Mouse (Mus musculus): ENCODE results near the gene Chd3. TPM values are rescaled to one million over a fixed set of nuclear protein-coding genes. Genes with fewer than 3 reads are reported as not detected.

The Chd3 gene
- total RNA-seq (2021), result 10 to 100 TPM; 62.0 to 66.7 TPM

- intact Hi-C loops (cut with DNase I), result no loop called here
- no peak for DNase-seq
Measured at GRCm38 (mm10) chr11:69369215-69369989, at the start of gene Chd3. Chd3 (minus strand) TSS chr11:69369406.

- DNase-seq, result peak; percentile 97 to 98
- intact Hi-C loops (cut with DNase I), result loop anchor here (1.0 to 10.0 kb wide), 2 partner anchors 7 to 323 kb away; partner anchors contain the start of gene Per1
Measured at GRCm38 (mm10) chr11:69417449-69418384, 48.5 kb upstream of the Chd3 start.

GRCm38 (mm10) chr11:69416921-69417448 is 47.8 kb upstream of the Chd3 start:
- intact Hi-C loops (cut with DNase I), result loop anchor here (10.0 kb wide), 1 partner anchor 322 kb away; the partner anchor contains the start of gene Per1
- DNase-seq, result no peak

- DNase-seq, result no peak
- intact Hi-C loops (cut with DNase I), result loop anchor here (10.0 kb wide), 1 partner anchor 322 kb away; the partner anchor contains the start of gene Per1
Measured at GRCm38 (mm10) chr11:69416509-69416908, 47.3 kb upstream of the Chd3 start.

GRCm38 (mm10) chr11:69415668-69416451 is 46.7 kb upstream of the Chd3 start:
- intact Hi-C loops (cut with DNase I), result loop anchor here (10.0 kb wide), 1 partner anchor 321 kb away; the partner anchor contains the start of gene Per1
- DNase-seq, result peak; percentile 72 to 78

GRCm38 (mm10) chr11:69415327-69415667 is 46.1 kb upstream of the Chd3 start:
- DNase-seq, result peak; percentile 81 to 83
- intact Hi-C loops (cut with DNase I), result loop anchor here (10.0 kb wide), 1 partner anchor 320 kb away; the partner anchor contains the start of gene Per1

GRCm38 (mm10) chr11:69414421-69415326 is 45.5 kb upstream of the Chd3 start:
- intact Hi-C loops (cut with DNase I), result loop anchor here (10.0 kb wide), 1 partner anchor 320 kb away; the partner anchor contains the start of gene Per1
- no peak for DNase-seq

- DNase-seq, result no peak
- intact Hi-C loops (cut with DNase I), result loop anchor here (10.0 kb wide), 1 partner anchor 319 kb away; the partner anchor contains the start of gene Per1
Measured at GRCm38 (mm10) chr11:69413221-69414181, 44.3 kb upstream of the Chd3 start, which contains the start of gene Kdm6b. Kdm6b (minus strand) TSS chr11:69413675.

GRCm38 (mm10) chr11:69412548-69412947 is 43.3 kb upstream of the Chd3 start:
- intact Hi-C loops (cut with DNase I), result loop anchor here (10.0 kb wide), 1 partner anchor 318 kb away; the partner anchor contains the start of gene Per1

GRCm38 (mm10) chr11:69411538-69412203 is 42.5 kb upstream of the Chd3 start:
- peak; percentile 87 to 88 for DNase-seq
- intact Hi-C loops (cut with DNase I), result loop anchor here (2.0 to 10.0 kb wide), 2 partner anchors 15 to 317 kb away; partner anchors contain the start of gene Per1

More at GRCm38 (mm10) chr11:69412548-69412947, 43.3 kb upstream of the Chd3 start:
- no peak for DNase-seq

GRCm38 (mm10) chr11:69411073-69411535 is 41.9 kb upstream of the Chd3 start:
- DNase-seq, result peak; percentile 97 to 98
- intact Hi-C loops (cut with DNase I), result loop anchor here (2.0 to 10.0 kb wide), 2 partner anchors 14 to 316 kb away; partner anchors contain the start of gene Per1

- intact Hi-C loops (cut with DNase I), result loop anchor here (1.0 to 10.0 kb wide), 3 partner anchors 8 to 316 kb away; partner anchors contain the start of gene Per1
- peak; percentile 77 to 81 for DNase-seq
Measured at GRCm38 (mm10) chr11:69410310-69411072, 41.3 kb upstream of the Chd3 start.

GRCm38 (mm10) chr11:69410045-69410309 is 40.8 kb upstream of the Chd3 start:
- intact Hi-C loops (cut with DNase I), result loop anchor here (1.0 to 10.0 kb wide), 3 partner anchors 8 to 315 kb away; partner anchors contain the start of gene Per1
- no peak for DNase-seq

- intact Hi-C loops (cut with DNase I), result loop anchor here (1.0 to 10.0 kb wide), 3 partner anchors 9 to 315 kb away; partner anchors contain the start of gene Per1
- DNase-seq, result peak; percentile 91 to 92
Measured at GRCm38 (mm10) chr11:69409378-69410044, 40.3 kb upstream of the Chd3 start.
